Mouse (Mus musculus) gastrocnemius, adult 8-10 months (tissue): Measurements from ENCODE around the gene Ddx54. TPM values are rescaled to one million over a fixed set of nuclear protein-coding genes. Genes with fewer than 3 reads are reported as not detected.

Experiments
- DNase-seq, 2 experiments: peaks; one replicate each; pipeline ENCODE4 v3.0.0; 2022; ENCODE audit warnings: low spot score in 2 of 2
- total RNA-seq, 4 experiments: library from RNA; stranded (reverse); gene quantifications; 2 replicates each; pipeline ENCODE4 v1.2.4; 2022

Gene Ddx54
- total RNA-seq, 4 experiments from 2014 or later, result 16.7 to 19.7 (median 17.3) TPM

DNA sequence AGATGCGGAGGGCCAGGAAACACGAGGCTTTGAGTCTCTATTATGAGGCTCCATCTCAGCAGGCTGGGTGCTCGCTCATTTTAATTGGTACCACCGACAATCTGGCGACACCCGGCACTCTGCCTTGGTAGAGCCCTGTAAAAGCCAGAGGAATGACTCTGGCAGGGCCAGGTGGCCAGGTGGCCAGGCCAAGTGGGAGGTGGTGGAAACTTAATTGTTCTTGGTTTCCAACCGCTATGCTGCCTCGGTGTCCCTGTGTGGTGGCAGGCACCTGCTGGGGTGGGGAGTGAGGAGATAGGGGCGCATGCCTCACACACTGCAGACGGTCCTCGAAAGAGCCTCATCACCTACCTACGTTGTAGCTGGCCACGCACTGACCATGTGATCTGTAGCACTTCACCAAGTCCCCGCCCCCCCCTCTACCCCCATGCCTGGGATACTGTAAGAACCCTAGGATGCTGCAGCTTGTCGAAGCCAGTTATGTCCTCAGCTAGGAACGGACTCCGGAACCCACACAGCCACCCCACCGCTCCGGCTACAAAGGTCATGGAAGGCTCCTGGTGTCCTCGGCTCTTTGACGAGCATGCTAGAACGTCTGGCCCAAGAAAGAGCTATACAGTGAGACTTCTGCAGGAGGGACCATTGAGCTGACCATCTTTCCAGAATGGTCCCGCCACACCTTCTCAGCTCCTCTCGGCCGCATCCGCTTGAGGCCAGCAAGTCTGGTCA is 32.5 kb upstream of the Ddx54 start:
- DNase-seq, result no peak

DNA sequence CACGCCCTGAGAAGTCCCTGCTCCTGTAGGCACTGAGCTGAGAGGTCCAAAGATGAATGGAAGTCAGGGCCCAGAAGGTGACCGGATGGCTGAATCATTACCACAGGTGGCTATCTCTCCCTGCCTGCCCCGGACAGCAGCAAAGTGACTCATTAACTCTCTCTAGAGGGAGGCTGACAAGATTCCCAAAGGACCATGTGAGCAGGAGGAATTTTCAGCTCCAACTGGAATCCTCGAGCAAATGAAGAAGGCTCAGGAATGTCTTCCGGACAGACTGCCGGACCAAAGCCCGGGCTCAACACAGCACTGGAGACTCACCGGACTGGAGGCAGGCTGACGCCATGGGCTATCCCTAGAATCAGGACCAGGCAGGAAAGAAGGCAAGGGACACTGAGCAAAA is 30.5 kb upstream of the Ddx54 start:
- DNase-seq, result no peak

DNA sequence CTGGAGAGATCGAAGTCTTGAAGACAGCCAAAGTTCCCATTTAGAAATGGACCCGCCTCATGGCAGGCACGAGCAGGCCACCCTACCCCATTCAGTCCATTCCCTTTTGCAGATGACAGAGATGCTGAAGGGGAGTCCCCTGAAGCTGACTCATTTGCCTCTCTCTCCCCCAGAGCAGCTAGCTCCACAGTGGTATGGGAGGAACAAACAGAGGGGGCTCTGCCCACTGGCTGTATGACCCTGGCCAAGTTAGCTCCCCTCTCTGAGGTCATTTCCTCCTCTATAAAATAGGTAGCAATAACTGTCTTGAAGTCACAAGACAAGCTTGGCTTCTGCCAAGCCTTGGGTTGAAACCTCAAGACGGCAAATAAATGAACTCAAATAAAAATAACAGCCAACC is 29.0 kb upstream of the Ddx54 start:
- DNase-seq, result no peak

- DNase-seq, result no peak
Measured at GRCm38 (mm10) chr5:120584968-120585367, 27.6 kb upstream of the Ddx54 start.

- no peak for DNase-seq
Measured at GRCm38 (mm10) chr5:120586741-120587615, 25.6 kb upstream of the Ddx54 start.

GRCm38 (mm10) chr5:120587616-120587926 is 25.0 kb upstream of the Ddx54 start:
- DNase-seq, result no peak

- DNase-seq, result no peak
Measured at GRCm38 (mm10) chr5:120587940-120588568, 24.5 kb upstream of the Ddx54 start.

DNA sequence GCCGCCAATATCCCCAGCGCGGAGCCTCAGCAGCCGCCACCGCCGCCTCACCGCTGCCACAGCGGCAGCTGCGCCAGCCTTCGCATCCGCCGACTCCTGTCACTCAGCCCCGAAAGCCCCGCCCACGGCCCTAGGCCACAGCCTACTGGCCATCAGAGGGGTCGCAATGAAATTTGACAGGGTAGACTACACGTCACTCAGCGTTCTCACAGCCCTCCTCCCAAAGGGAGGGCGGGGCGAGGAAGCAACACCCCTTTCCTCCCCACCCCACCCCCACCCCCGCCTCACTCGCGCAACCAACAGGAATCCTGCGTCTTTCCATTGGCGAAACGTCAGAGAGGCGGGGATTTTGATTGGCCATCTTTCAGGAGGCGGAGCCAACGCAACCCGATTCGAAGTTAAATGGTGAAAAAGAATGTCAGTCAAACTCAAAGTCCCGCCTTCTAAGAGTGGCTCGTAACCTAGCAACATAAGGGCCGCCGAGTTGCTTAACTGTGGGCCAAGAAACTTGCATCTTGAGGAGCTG is 23.9 kb upstream of the Ddx54 start, which contains the start of the genes Tpcn1 and Iqcd:
Gene Tpcn1 (minus strand): TSS at position 105 of the 526 bp plus-strand sequence.
Gene Iqcd (plus strand): TSS at position 448 of the 526 bp plus-strand sequence.
- DNase-seq, result peak; percentile 98 to 99

DNA sequence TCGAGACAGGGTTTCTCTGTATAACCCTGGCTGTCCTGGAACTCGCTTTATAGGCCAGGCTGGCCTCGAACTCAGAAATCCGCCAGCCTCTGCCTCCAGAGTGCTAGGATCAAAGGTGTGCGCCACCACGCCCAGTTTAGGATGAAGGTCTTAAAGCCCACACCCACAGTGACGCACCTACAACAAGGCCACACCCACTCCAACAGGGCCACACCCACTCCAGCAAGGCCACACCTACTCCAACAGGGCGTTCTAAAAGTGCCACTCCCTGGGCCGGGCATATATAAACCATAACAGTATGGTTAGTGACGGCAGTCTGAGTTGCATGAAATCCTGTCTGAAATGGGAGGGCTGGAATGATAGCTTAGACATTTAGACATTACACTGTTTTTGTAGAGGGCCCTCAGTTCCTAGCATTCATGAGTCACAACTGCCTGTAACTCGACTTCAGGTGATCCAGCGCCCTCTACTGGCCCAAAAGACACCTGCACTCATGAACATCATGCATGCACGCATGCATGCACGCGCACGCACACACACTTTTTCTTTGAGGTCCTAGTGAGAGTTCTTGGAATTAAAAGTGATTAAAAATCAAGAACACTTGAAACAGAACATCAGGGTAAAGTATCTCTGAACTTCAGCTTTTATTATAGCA is 22.1 kb upstream of the Ddx54 start:
- no peak for DNase-seq

DNA sequence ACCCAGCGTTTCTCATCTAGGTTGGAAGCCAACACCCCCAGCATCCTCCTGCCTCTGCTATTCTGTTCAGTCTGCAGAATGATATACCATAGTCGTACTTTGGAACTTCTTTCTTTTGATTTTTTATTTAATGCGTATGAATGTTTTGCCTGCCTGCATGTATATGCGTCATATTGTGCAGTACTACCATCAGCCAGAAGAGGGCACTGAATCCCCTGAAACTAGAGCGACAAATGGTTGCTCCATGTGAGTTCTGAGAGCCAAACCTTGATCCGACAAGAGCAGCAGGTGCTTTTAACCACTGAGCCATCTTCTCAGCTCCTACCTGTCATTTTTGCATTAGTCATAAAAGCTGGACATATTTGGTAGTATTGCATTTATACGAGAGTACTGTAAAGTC is 20.4 kb upstream of the Ddx54 start:
- DNase-seq, result no peak

DNA sequence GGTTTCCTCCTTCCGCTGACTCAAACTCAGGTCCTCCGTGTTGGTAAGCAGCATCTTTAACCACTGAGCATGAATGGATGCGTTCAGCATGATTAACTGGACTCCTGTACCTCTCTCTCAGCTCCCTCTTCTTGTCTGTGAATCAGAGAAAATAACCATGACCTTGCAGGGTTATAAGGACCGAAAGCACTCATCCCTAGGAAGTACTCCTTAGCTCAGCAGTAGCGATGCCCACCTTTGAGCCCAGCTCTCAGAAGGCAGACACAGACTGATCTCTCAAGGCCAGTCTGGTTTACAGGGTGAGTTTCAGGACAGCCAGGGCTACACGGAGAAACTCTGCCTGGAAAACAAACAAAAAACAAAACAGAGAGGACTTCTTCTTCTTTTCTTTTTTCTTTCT is 18.1 kb upstream of the Ddx54 start:
- no peak for DNase-seq

- DNase-seq, result no peak
Measured at GRCm38 (mm10) chr5:120599625-120600024, 12.9 kb upstream of the Ddx54 start.

DNA sequence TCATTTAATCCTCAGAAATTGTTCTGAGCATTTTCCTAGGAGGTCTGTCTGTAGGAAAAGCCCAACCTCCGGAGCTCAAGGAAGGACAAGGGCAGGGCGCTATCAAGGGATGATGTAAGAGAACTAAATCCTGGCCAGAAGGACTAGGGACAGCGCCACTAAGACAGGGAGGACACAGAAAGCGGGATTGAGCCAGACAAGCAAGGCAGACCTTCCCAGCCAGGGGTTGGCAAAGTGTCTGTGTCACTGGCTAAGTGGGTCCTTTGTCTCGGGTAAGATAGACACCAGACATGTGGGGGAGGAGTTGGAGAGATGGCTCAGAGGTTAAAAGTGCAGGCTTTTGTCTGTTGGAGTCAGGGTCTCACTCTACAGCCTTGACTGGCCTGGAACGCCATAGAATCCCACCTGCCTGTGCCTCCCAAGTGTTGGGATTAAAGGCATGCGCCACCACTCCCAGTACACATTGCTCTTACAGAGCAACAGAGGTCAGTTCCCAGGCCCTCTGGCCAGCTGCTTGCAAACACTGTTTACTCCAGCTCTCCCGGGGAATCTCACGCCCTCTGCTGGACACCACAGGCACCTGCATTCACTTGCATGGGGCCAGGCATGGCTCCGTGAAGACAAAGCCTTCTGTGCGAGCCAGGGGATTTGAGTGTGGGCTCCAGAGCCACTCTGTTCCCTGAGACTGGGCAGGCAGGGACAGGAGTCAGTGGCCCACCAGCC is 11.4 kb upstream of the Ddx54 start:
- no peak for DNase-seq

GRCm38 (mm10) chr5:120602210-120602609 is 10.3 kb upstream of the Ddx54 start:
- DNase-seq, result no peak

- DNase-seq, result no peak
Measured at GRCm38 (mm10) chr5:120603515-120603914, 9.0 kb upstream of the Ddx54 start.

GRCm38 (mm10) chr5:120604839-120605238 is 7.7 kb upstream of the Ddx54 start:
- peak; percentile 49 to 65 for DNase-seq

DNA sequence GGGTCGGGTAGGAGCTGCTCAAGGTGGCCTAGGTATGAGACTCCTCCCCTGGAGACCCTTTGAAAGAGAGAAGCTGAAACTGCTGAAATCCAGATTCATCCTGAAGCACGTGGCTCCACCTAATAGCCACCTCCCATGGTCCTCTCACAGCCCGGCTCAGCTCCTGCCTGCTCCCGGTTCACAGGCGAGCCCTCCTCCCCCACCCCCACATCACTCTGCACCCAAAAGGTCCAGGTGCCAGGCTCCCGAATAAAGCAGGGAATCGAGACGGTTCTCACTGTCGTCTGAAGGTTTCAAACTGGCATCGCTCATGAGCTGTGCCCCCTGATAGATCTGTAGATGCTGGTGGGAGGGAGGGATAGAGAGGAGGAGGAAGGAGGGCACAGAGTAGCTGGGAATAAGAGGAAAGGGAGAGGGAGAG is 7.3 kb upstream of the Ddx54 start:
- DNase-seq, result no peak

- peak; percentile 74 to 76 for DNase-seq
Measured at GRCm38 (mm10) chr5:120605688-120606087, 6.9 kb upstream of the Ddx54 start.

- no peak for DNase-seq
Measured at GRCm38 (mm10) chr5:120606590-120607200, 5.8 kb upstream of the Ddx54 start.

DNA sequence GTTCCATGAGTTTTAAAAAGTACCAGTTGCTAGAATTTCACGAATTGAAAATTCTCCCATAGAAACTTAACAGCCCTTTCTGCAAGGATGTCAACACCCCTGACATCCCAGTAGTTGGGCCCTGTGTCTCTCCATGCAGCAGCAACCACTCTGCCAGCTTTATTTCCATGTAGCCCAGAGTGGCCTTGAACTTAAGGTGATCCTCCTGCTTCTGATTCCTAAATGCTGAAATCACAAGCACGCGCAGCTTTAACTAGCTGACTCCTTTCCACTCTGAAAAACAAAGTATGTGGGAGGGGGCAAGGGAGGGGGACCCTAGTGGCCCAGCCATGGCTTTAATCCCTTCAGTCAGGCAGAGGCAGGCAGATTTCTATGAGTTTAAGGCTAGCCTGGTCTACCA is 5.2 kb upstream of the Ddx54 start:
- DNase-seq, result no peak
